Mouse (Mus musculus) adipocyte (in vitro differentiated cells): ENCODE data around the gene Lmod2.

Source experiments
- DNase-seq: peaks from one replicate; pipeline ENCODE4 v3.0.0-alpha.2; 2016; ENCODE audit warnings: low spot score

Lmod2 gene

DNA sequence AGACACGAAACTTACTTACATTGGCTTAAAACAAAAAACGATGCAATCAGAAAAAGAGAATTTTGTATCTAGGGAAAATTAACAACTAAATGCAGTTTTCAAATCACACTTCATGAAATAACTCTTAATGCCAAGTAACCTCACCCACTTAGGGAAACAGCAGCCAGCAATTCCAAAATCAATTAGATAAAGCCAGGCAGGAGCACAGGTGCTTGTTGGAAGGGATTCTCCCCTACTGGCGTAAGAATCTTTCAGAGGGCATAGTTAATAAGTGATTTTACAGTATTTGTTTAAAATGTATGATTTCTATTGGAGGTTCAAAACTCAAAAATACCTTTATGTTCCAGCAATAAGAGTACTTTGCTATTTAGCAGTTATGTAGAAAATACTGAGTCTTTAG lies 45.4 kb downstream of the Lmod2 start:
- no peak for DNase-seq

- DNase-seq = no peak
Observed at GRCm38 (mm10) chr6:24645346-24646053, 47.9 kb downstream of the Lmod2 start.

- DNase-seq = no peak
Observed at GRCm38 (mm10) chr6:24647103-24647691, 49.6 kb downstream of the Lmod2 start.

GRCm38 (mm10) chr6:24648403-24648802 lies 50.8 kb downstream of the Lmod2 start:
- DNase-seq = no peak

DNA sequence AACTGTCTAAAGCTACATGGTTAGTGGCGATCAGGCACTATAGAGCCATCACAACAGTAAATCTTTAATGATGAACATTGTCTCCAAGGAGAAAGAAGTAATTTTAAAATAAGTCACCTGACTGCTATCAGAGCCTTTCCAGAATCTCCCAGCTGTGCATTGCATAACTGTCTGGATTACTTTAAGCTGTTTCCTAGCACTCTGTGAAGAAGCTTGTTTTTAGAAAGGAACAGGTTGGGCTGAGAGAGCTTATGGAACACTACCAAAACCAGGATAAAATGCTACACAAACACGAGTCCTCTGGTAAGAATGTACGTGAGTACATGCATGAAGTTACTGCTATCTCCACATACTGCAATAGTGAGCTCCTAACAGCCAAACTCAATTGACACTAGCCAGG lies 53.2 kb downstream of the Lmod2 start:
- DNase-seq = no peak

DNA sequence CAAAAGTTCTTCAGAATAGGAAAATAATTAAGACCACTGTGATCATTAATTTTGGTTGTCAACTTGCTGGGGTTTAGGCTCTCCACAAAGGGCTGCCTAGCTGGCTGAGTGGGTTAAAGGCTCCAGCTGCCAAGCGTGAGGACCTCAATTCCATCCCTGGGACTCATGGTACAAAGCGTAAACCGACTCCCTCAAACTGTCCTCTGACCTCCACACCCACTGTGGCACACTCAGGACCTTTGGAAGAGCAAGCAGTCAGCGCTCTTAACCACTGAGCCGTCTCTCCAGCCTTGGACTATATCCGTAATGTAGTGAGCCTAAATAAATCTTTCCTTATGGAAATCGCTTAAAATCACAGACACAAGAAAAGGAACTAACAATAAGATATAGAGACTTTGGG lies 54.0 kb downstream of the Lmod2 start:
- no peak for DNase-seq
